Mouse (Mus musculus): ENCODE results near the gene Cdh23.

GRCm38 (mm10) chr10:60369405-60369804 is 326.9 kb downstream of the Cdh23 start:
- TF ChIP-seq CTCF (IDR thresholded peaks at IDR 0.05; ENCODE audit: control insufficient read depth, insufficient read depth, insufficient read length) (no peak), MYOD1 (IDR thresholded peaks at IDR 0.05; ENCODE audit: control insufficient read depth, insufficient read length, low read depth) (no peak), FOSL1 (IDR thresholded peaks at IDR 0.05; ENCODE audit: insufficient read depth, low read length, poor library complexity, severe bottlenecking) (no peak), USF1 (IDR thresholded peaks at IDR 0.05; ENCODE audit: low read depth) (no peak), MYOG (IDR thresholded peaks at IDR 0.05; ENCODE audit: control insufficient read depth, extremely low read depth, insufficient read length) (no peak), CEBPB (IDR thresholded peaks at IDR 0.05; ENCODE audit: low read depth) (no peak), MAX (IDR thresholded peaks at IDR 0.05) (no peak)

Measured in C2C12 (cell line).